Mouse (Mus musculus) hindlimb bud, embryonic 11.5 days (tissue): ENCODE results near the gene Lnx2.

ENCODE experiments used
- DNase-seq: peaks from one replicate; pipeline ENCODE4 v3.0.0-alpha.2; 2012; ENCODE audit warnings: low read depth, low spot score; ENCODE audit errors: extremely low spot score

Gene Lnx2

GRCm38 (mm10) chr5:146971776-146972561 is 104.4 kb downstream of the Lnx2 start:
- DNase-seq: no peak

DNA sequence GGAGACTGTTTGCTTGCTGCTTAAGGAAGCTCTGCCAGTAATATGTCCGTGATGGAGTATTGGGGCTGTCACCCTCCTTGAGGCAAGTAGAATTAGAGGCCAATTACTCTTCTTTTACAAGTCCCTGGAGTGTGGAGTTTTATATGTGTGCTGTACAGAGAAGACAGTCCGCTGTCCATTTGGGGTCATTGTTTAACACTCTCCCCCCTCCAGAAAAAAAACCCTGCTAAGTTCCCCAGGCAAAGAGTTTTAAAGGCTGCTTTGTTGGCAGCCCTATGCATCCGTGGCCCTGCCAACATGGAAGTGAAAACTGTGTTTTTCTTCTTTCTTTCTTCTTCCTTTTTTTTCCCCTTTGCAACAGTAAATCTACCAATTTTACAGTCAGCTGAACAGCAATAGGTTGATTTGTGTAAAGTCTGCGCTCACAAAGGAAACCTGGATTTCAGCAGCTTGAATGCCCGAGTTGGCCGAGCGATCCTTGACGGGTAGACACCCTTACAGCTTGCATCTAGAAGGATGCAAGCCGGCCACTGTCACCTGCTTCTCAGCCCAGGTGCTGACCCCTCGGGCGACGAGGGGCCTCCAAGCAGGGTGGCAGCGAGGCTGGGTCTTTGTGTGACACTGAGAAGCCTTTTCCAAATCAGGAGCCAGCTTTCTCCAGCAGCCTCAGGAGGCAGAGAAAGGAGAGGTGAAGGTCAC is 107.5 kb downstream of the Lnx2 start:
- DNase-seq: no peak
